Mouse (Mus musculus) hindbrain, postnatal 0 days (tissue): ENCODE results near the gene Hk2. TPM values are rescaled to one million over a fixed set of nuclear protein-coding genes. Genes with fewer than 3 reads are reported as not detected.
A peak's percentile ranks its signal among the peaks of the same experiment; 100 is the strongest.

ENCODE experiments used
- ATAC-seq: fragments of 200-750 bp; cut with Nextera tagmentation; 2 replicates; pipeline ENCODE4 v1.8.0; 2017; ENCODE audit warnings: mild to moderate bottlenecking, moderate TSS enrichment, moderate library complexity
- DNase-seq: peaks from one replicate; pipeline ENCODE4 v3.0.0-alpha.2; 2015; ENCODE audit warnings: low spot score
- H3K27ac ChIP-seq: fragments of 300-500 bp; sonication (generic); 2 replicates; pipeline ENCODE4 v1.5.1; 2014; ENCODE audit warnings: mild to moderate bottlenecking
- H3K27me3 ChIP-seq: fragments of 300-500 bp; sonication (generic); 2 replicates; pipeline ENCODE4 v1.6.1; 2014; ENCODE audit warnings: low read length, mixed read lengths; ENCODE audit not compliant: insufficient read depth
- H3K36me3 ChIP-seq: fragments of 300-500 bp; sonication (generic); 2 replicates; pipeline ENCODE4 v1.6.1; 2014; ENCODE audit warnings: low read length, mixed read lengths; ENCODE audit not compliant: insufficient read depth
- H3K4me1 ChIP-seq: fragments of 300-500 bp; sonication (generic); 2 replicates; pipeline ENCODE4 v1.6.1; 2014; ENCODE audit warnings: antibody characterized with exemption, low read length, mixed read lengths; ENCODE audit not compliant: insufficient read depth
- H3K4me2 ChIP-seq: fragments of 300-500 bp; sonication (generic); 2 replicates; pipeline ENCODE4 v1.6.1; 2014; ENCODE audit warnings: low read depth, mild to moderate bottlenecking, low read length, moderate library complexity, mixed read lengths
- H3K4me3 ChIP-seq: fragments of 300-500 bp; sonication (generic); 2 replicates; pipeline ENCODE4 v1.5.1; 2014; ENCODE audit warnings: low read length
- H3K9ac ChIP-seq: fragments of 300-500 bp; sonication (generic); replicated peaks from 2 replicates; pipeline ENCODE4 v1.6.1; 2014; ENCODE audit warnings: mild to moderate bottlenecking, low read length, moderate library complexity, mixed read lengths
- H3K9me3 ChIP-seq: fragments of 300-500 bp; sonication (generic); 2 replicates; pipeline ENCODE4 v1.6.1; 2016; ENCODE audit warnings: low read length, mixed read lengths
- CTCF ChIP-seq: IDR thresholded peaks from 2 replicates; pipeline ENCODE4 v1.5.1; 2016; ENCODE audit warnings: antibody characterized with exemption, control low read depth, low read depth
- WGBS: fragments of 180-500 bp; shearing (Covaris S2); extraction: QIAGEN DNeasy Blood & Tissue Kit; methylation state at CpG from one replicate; pipeline ENCODE4 v1.1.7; 2014; 5-methylcytosine and 5-hydroxymethylcytosine counted together
- polyA plus RNA-seq: library from polyadenylated mRNA; unstranded; fragments of >200 nt; fragmentation: Nextera tagmentation; extraction: Ambion mirVana; gene quantifications from 2 replicates; pipeline ENCODE4 v1.2.1, GENCODE M21; 2015
- total RNA-seq: library from RNA; depleted of rRNA; stranded (reverse); fragments of >200 nt; gene quantifications from 2 replicates; pipeline ENCODE4 v1.2.3, GENCODE M21; 2014

The Hk2 gene
- total and polyA plus RNA-seq, 2 experiments from 2014 or later, result 3.6 to 6.0 TPM

DNA sequence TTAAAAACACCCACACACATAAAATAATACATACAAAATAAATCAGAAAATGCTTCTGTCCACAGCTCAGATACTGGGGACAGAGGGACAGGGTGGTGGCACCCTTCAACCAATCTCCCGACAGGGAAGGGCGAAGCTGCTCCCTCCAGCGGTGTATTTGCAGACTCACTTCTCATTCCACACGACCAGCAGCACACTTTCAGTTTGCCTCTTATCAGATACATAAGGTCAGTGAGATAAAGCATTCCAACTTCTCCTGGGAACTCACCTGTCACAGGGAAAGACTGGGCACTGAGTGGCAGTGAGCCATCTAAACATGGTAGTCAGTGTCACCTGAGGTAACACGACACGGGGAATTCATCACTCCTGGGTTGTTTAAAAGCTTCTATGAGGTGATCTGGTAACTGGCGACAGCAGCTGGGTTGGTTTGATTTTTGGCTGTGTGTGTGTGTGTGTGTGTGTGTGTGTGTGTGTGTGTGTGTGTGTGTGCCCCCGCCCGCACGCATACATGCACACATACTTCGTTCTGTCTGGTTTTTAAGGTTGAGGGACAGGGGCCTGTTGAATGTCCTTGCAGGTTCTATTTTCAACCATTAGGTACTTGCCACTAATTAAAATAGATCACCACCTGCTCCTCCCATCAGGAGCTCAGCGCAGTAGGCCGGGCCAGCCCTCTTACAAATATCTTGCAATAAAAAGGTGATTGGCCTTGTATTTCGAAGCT is 20.5 kb downstream of the Hk2 start:
- H3K4me2 ChIP-seq, result no peak overlapping the region
- ATAC-seq, result no peak
- H3K4me3 ChIP-seq, result no peak overlapping the region
- 87% methylated on average over 14 of the region's 14 CpGs for WGBS
- no peaks in the 10 kb centered on the region for H3K27me3 ChIP-seq
- DNase-seq, result no peak
- TF ChIP-seq CTCF, result no peak
- H3K9me3 ChIP-seq, result no peaks in the 10 kb centered on the region
- no peak overlapping the region for H3K27ac ChIP-seq
- no peak overlapping the region for H3K9ac ChIP-seq
- H3K4me1 ChIP-seq, result no peaks in the 10 kb centered on the region
- H3K36me3 ChIP-seq, result no peaks in the 10 kb centered on the region

DNA sequence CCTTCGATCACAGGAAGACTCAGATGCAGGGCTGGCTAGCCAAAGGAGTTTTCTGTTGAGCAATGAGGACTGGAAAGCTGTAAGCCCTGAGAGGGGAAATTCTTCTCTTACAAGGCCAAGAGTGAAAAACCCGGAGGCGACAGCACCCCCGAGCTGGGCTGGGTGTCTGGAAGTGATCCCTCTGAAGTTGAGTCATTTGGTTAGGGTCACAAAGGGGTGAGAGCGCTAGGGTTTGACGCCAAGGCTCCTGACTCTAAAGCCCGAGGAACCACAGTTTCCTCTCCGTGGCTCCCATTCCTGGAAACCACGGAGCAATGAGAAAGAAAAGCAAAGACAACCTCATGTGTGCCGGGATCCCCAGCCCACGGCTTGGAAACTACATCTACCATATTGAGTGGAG is 21.2 kb downstream of the Hk2 start:
- Histone ChIP-seq H3K9ac (no peak overlapping the region), H3K27ac (no peak overlapping the region), H3K36me3 (no peaks in the 10 kb centered on the region), H3K4me2 (no peak overlapping the region), H3K4me3 (no peak overlapping the region), H3K9me3 (no peaks in the 10 kb centered on the region), H3K27me3 (no peaks in the 10 kb centered on the region), H3K4me1 (no peaks in the 10 kb centered on the region)
- no peak for DNase-seq
- TF ChIP-seq CTCF, result no peak
- WGBS, result 84% methylated on average over 11 of the region's 11 CpGs
- no peak for ATAC-seq

DNA sequence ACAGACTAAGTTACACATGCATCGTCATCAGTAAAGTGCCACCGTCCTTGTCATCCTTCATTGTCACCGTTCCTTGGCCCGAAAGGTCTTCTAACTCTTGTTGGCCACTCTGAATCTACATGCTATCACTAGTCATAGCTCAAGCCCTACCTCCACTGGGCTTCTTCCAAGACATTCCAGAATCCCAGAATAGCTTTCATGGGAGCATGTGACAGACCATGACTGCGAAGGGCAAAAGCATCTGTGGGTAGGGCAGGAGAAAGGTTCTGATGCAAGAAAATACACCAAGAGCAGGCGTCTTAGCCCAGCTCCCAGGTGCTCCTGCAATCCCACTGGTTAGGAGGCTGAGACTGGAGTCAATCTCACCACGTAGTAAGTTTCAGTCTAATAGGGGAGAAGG is 22.5 kb downstream of the Hk2 start:
- ATAC-seq (no peak), DNase-seq (no peak)
- Histone ChIP-seq H3K27ac (no peak overlapping the region), H3K4me3 (no peak overlapping the region), H3K4me2 (no peak overlapping the region), H3K9ac (no peak overlapping the region), H3K27me3 (no peaks in the 10 kb centered on the region), H3K4me1 (no peaks in the 10 kb centered on the region), H3K9me3 (no peaks in the 10 kb centered on the region), H3K36me3 (no peaks in the 10 kb centered on the region)
- no peak for TF ChIP-seq CTCF
- WGBS, result 94% methylated on average over 7 of the region's 7 CpGs

DNA sequence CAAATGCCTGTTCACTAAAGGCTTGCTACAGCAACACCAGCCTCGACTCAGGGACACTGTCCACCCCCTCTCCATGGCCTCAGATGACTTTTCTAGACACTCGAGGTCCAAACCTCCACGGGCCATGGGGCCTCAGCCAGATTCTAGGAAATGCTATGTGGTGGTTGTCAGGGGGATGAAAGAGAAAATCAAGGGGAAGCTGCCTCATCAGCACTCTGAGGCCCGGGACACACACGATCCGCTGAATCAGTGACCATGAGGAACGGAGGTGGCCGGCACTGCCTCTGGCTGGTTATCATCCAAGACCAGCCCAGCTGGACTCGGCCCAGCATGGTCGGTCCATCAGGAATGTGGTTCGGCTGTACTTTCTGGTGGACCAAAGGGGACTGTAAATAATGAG is 23.2 kb downstream of the Hk2 start:
- no peak for TF ChIP-seq CTCF
- WGBS, result 66% methylated on average over 11 of the region's 11 CpGs
- no peak overlapping the region for H3K4me2 ChIP-seq
- no peak overlapping the region for H3K27ac ChIP-seq
- H3K4me3 ChIP-seq, result no peak overlapping the region
- peak; percentile 10 for DNase-seq
- no peaks in the 10 kb centered on the region for H3K36me3 ChIP-seq
- H3K4me1 ChIP-seq, result no peaks in the 10 kb centered on the region
- H3K9me3 ChIP-seq, result no peaks in the 10 kb centered on the region
- ATAC-seq, result peak; percentile 63; the same call in 1 of the 2 replicates
- H3K27me3 ChIP-seq, result no peaks in the 10 kb centered on the region
- H3K9ac ChIP-seq, result no peak overlapping the region

DNA sequence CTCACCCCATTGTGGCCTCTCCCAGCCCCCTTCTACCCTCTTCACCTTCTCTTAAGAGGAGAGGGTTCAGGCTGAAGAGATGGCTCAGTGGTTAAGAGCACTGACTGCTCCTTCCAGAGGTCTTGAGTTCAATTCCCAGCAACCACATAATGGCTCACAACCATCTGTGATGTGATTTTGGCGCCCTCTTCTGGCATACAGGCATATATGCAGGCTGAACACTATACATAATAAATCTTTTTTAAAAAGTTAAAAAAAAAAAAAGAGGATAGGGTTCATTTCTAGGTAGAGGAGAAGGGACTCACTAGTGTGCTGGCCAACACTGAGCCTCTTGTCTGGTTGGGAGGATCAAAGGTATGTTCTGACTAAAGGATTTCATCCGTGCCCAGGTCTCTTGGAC is 24.2 kb downstream of the Hk2 start:
- no peak for DNase-seq
- no peak for TF ChIP-seq CTCF
- Histone ChIP-seq H3K9me3 (no peaks in the 10 kb centered on the region), H3K27ac (no peak overlapping the region), H3K4me2 (no peak overlapping the region), H3K4me1 (no peaks in the 10 kb centered on the region), H3K27me3 (no peaks in the 10 kb centered on the region), H3K4me3 (no peak overlapping the region), H3K9ac (no peak overlapping the region), H3K36me3 (no peaks in the 10 kb centered on the region)
- 57% methylated on average over 2 of the region's 2 CpGs for WGBS
- no peak for ATAC-seq

DNA sequence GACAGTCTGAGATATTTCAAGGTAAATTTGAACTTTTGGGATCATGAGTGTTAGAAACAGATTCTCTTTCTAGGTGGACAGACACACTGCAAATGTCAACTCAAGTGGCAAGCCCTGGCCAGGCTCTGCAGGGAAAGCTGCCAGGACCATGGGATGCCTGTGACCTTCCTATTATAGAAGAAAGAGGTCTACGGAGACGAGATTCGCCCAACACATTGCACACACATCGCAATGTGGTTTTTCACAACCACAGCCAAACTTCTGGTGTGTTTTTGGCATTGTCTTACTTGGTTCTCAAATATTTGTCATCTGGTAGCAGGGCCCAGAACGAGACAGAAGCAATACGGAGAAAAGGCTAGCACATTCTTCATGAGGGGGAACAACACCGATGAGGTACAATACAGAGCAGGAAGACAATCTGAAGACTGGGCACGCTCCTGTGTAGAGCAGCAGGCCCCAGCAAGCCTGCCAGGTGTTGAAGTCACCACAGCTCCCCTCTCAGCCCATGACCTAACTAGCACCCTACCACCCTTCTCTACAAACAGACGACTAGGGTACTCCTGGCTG is 26.1 kb downstream of the Hk2 start:
- WGBS, result 79% methylated on average over 9 of the region's 9 CpGs
- ATAC-seq, result no peak
- Histone ChIP-seq H3K9ac (no peak overlapping the region), H3K9me3 (no peaks in the 10 kb centered on the region), H3K27ac (no peak overlapping the region), H3K36me3 (no peaks in the 10 kb centered on the region), H3K4me1 (no peaks in the 10 kb centered on the region), H3K4me2 (no peak overlapping the region), H3K4me3 (no peak overlapping the region), H3K27me3 (no peaks in the 10 kb centered on the region)
- TF ChIP-seq CTCF, result no peak
- DNase-seq, result no peak

DNA sequence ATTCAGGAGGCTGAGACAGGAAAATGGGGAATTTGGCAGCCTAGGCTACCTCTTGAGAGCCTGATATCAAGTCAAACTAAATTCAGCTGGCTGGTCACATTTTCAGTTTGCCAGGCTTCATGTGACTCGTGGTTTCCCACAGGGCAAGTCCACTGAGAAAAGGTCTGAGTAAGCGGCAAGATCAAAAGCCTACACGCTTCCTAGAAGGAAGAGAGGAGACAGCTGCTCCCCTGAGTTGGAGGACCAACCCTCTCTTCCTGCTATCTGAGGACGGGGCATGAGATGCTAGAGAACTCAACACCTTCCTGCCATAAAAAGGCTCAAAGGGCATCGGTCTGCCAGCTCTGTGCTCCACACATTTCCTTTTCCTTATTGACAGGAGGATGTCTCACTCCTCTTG is 27.2 kb downstream of the Hk2 start:
- Histone ChIP-seq H3K9ac (no peak overlapping the region), H3K36me3 (no peaks in the 10 kb centered on the region), H3K27me3 (no peaks in the 10 kb centered on the region), H3K27ac (no peak overlapping the region), H3K4me3 (no peak overlapping the region), H3K4me1 (no peaks in the 10 kb centered on the region), H3K4me2 (no peak overlapping the region), H3K9me3 (no peaks in the 10 kb centered on the region)
- ATAC-seq, result no peak
- TF ChIP-seq CTCF, result no peak
- 68% methylated on average over 5 of the region's 5 CpGs for WGBS
- no peak for DNase-seq
